Mouse (Mus musculus): ENCODE results near the gene Rps6ka2. TPM values are rescaled to one million over a fixed set of nuclear protein-coding genes. Genes with fewer than 3 reads are reported as not detected.

The Rps6ka2 gene
- total RNA-seq, 1 experiment from 2014 or later, result 15.3 TPM

Other genes with a start within 250 kb of the Rps6ka2 start
- gene Rsph3b, start 221.4 kb upstream of the Rps6ka2 start, total RNA-seq (2021), result 45.2 and 47.3 TPM in 2 replicates
- gene Tagap1, start 209.0 kb upstream of the Rps6ka2 start, total RNA-seq (2021), result 21.3 and 22.2 TPM in 2 replicates
- gene Rnaset2b, start 199.5 kb upstream of the Rps6ka2 start, total RNA-seq (2021), result 474 TPM in 2 replicates
- gene Gm49721, start 191.2 kb upstream of the Rps6ka2 start, total RNA-seq (2021), result 0.52 TPM in 1 of 2 replicates, not detected in the other
- not detected in 2 replicates for gene Gm1604a, start 144.5 kb upstream of the Rps6ka2 start, total RNA-seq (2021)
- gene Tcp10a, start 154.5 kb downstream of the Rps6ka2 start, total RNA-seq (2021), result 0.24 TPM in 1 of 2 replicates, not detected in the other
- gene Ttll2, start 182.6 kb downstream of the Rps6ka2 start, total RNA-seq (2021), result 0.36 TPM in 1 of 2 replicates, not detected in the other
- gene Gm49630, start 201.9 kb downstream of the Rps6ka2 start, total RNA-seq (2021), result not detected in 2 replicates
- 2.2 and 5.1 TPM in 2 replicates for gene Unc93a2, start 215.3 kb downstream of the Rps6ka2 start, total RNA-seq (2021)